Mouse (Mus musculus) C2C12 (cell line): ENCODE measurements around the gene Akap2.

Experiments
- CTCF ChIP-seq: IDR thresholded peaks from one replicate; pipeline ENCODE4 v1.5.1; 2011; ENCODE audit not compliant: control insufficient read depth, insufficient read depth, insufficient read length
- FOSL1 ChIP-seq: IDR thresholded peaks from one replicate; pipeline ENCODE4 v1.8.0; 2011; ENCODE audit warnings: mild to moderate bottlenecking, low read length; ENCODE audit not compliant: poor library complexity, insufficient read depth, severe bottlenecking
- MAX ChIP-seq: IDR thresholded peaks from one replicate; pipeline ENCODE4 v1.6.1; 2011; ENCODE audit warnings: mild to moderate bottlenecking, control low read depth
- USF1 ChIP-seq: IDR thresholded peaks from one replicate; pipeline ENCODE4 v1.6.1; 2011; ENCODE audit warnings: low read depth, mild to moderate bottlenecking, control low read depth, moderate library complexity

GRCm38 (mm10) chr4:57672996-57673906 lies 44.2 kb upstream of the Akap2 start:
- TF ChIP-seq CTCF = peak; percentile 83
- TF ChIP-seq USF1 = no peak
- TF ChIP-seq MAX = no peak
- no peak for TF ChIP-seq FOSL1
